Mouse (Mus musculus): Measurements from ENCODE around the gene Olfr906.

DNA sequence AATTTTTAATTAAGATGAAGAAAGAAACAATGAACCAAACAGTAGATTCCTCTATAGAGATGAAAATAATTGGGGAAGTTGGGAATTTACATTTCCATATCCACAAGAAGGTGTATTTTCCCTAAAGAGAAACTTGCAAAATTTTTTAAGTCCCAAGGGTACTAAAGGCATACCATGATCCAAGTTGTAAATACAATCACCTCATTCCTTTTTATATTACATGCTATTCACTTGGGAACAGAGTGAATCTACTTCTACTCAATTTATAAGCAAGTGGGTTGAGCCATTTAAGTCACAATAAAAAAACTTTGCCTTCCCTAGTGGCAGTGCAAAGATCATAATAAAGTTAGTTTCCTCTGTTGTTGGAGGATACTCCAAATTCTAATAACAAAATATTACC, 24.0 kb upstream of the Olfr906 start, which contains the start of gene Olfr904:
- TF ChIP-seq E2F4 (IDR thresholded peaks at IDR 0.05; ENCODE audit: insufficient replicate concordance, low read depth, low read length) (no peak), CTCF (conservative IDR thresholded peaks at IDR 0.05 in 1 of 2, IDR thresholded peaks at IDR 0.05 in 1 of 2; ENCODE audit: low read depth in 2 of 2, low read length in 2 of 2) (no peak), POLR2A (IDR thresholded peaks at IDR 0.05; ENCODE audit: low read depth, low read length) (no peak), MAX (IDR thresholded peaks at IDR 0.05; ENCODE audit: low read length) (no peak), NRF1 (IDR thresholded peaks at IDR 0.05; ENCODE audit: low read depth, low read length) (no peak), NELFE (IDR thresholded peaks at IDR 0.05; ENCODE audit: low read depth, low read length) (no peak)

Data from CH12.LX (cell line).